Comparison of ENCODE assay signal across 8 mouse cellular contexts in genomic region chr3:65586483-65586905, GRCm38 (mm10). TPM values are rescaled to one million over a fixed set of nuclear protein-coding genes. Genes with fewer than 3 reads are reported as not detected.
DNase-seq lines count a peak whose midpoint lies in the region; ATAC-seq and TF ChIP-seq lines count a peak whose summit lies in the region.

No protein-coding gene starts in this region.

- 8% methylated on average over 16 of the region's 16 CpGs for WGBS in heart, embryonic 10.5 days
- 3% methylated on average over 16 of the region's 16 CpGs for WGBS in heart, embryonic 13.5 days
- 6% methylated on average over 16 of the region's 16 CpGs for WGBS in kidney, postnatal 0 days
- WGBS in liver, adult 2 months: 23% methylated on average over 16 of the region's 16 CpGs

- H3K9ac ChIP-seq in heart, embryonic 13.5 days: peak overlapping the region; percentile 75
- H3K9ac ChIP-seq in kidney, postnatal 0 days (ENCODE audit: low read depth, low read length): peak overlapping the region; percentile 35; the same call in 1 of the 2 replicates
- peak overlapping the region; percentile 11; the same call in 1 of the 2 replicates for H3K9ac ChIP-seq in liver, adult 2 months (ENCODE audit: low read depth, low read length)

- ATAC-seq in heart, embryonic 13.5 days (ENCODE audit: extremely low read depth, insufficient number of reproducible peaks, low FRiP score, low TSS enrichment): no peak
- ATAC-seq in kidney, postnatal 0 days (replicated peaks; ENCODE audit: low FRiP score, low read depth): peak; percentile 68; the same call in 1 of the 2 replicates
- ATAC-seq in monocyte, adult 5-6 weeks (replicated peaks; ENCODE audit: insufficient number of reproducible peaks, low FRiP score, low TSS enrichment, poor library complexity, severe bottlenecking): peak; percentile 68; the same call in 1 of the 2 replicates

- H3K27me3 ChIP-seq in heart, embryonic 10.5 days (ENCODE audit: insufficient read depth, poor library complexity, severe bottlenecking): no peaks in the 10 kb centered on the region
- no peaks in the 10 kb centered on the region for H3K27me3 ChIP-seq in heart, embryonic 13.5 days (replicated peaks)
- H3K27me3 ChIP-seq in kidney, postnatal 0 days (ENCODE audit: insufficient read depth, low read length): no peaks in the 10 kb centered on the region
- no peaks in the 10 kb centered on the region for H3K27me3 ChIP-seq in liver, adult 2 months (ENCODE audit: control insufficient read depth, insufficient read depth, low read length)

- no peaks in the 10 kb centered on the region for H3K79me2 ChIP-seq in liver, adult 2 months (ENCODE audit: control insufficient read depth, insufficient read depth, low read length)

- peak overlapping the region; percentile 69 for H3K4me2 ChIP-seq in heart, embryonic 13.5 days
- H3K4me2 ChIP-seq in kidney, postnatal 0 days (ENCODE audit: low read length): peak overlapping the region; percentile 51

- no peaks in the 10 kb centered on the region for H3K9me3 ChIP-seq in heart, embryonic 10.5 days
- no peaks in the 10 kb centered on the region for H3K9me3 ChIP-seq in heart, embryonic 13.5 days
- H3K9me3 ChIP-seq in kidney, postnatal 0 days (replicated peaks; ENCODE audit: low read length): no peaks in the 10 kb centered on the region

- DNase-seq in heart, embryonic 10.5 days (ENCODE audit: low spot score): no peak
- no peak for DNase-seq in heart, adult 9 months (ENCODE audit: low spot score in 2 of 2)
- DNase-seq in embryo, embryonic 10 days (ENCODE audit: low spot score): peak; percentile 61
- DNase-seq in kidney, postnatal 0 days (ENCODE audit: low spot score): peak; percentile 48
- no peak for DNase-seq in liver, adult 2 months (ENCODE audit: extremely low read depth, low read depth, low spot score)
- DNase-seq in testis, postnatal 10 days (ENCODE audit: low spot score): peak; percentile 49

- no peaks in the 10 kb centered on the region for H3K36me3 ChIP-seq in heart, embryonic 10.5 days
- no peaks in the 10 kb centered on the region for H3K36me3 ChIP-seq in heart, embryonic 13.5 days
- no peaks in the 10 kb centered on the region for H3K36me3 ChIP-seq in kidney, postnatal 0 days (ENCODE audit: insufficient read depth, low read length)
- no peaks in the 10 kb centered on the region for H3K36me3 ChIP-seq in liver, adult 2 months (ENCODE audit: control insufficient read depth, insufficient read depth, low read length)

- TF ChIP-seq CTCF in kidney, postnatal 0 days (IDR thresholded peaks at IDR 0.05; ENCODE audit: low read depth): no peak
- TF ChIP-seq CTCF in liver, adult 2 months (IDR thresholded peaks at IDR 0.05; ENCODE audit: low read depth, low read length): no peak

- H3K27ac ChIP-seq in heart, embryonic 10.5 days: peak overlapping the region; percentile 84
- 0 out of 2 replicates have a peak overlapping the region, but pooled peaks have one; percentile 5 for H3K27ac ChIP-seq in heart, embryonic 13.5 days (replicated peaks)
- peak overlapping the region; percentile 25; the same call in 1 of the 2 replicates for H3K27ac ChIP-seq in kidney, postnatal 0 days
- no peak overlapping the region for H3K27ac ChIP-seq in liver, adult 2 months (replicated peaks; ENCODE audit: insufficient read depth, low read depth, low read length)

- TF ChIP-seq POLR2A in liver, adult 2 months (IDR thresholded peaks at IDR 0.05; ENCODE audit: extremely low read depth, insufficient read depth, low read length): no peak

- peak overlapping the region; percentile 46 for H3K4me3 ChIP-seq in heart, embryonic 10.5 days
- H3K4me3 ChIP-seq in heart, embryonic 13.5 days: peak overlapping the region; percentile 45
- H3K4me3 ChIP-seq in kidney, postnatal 0 days (replicated peaks; ENCODE audit: low read depth, low read length): peak overlapping the region; percentile 24
- H3K4me3 ChIP-seq in liver, adult 2 months (ENCODE audit: insufficient read depth, low read depth, low read length): peak overlapping the region; percentile 56

- peaks cover 23% of the 10 kb centered on the region for H3K4me1 ChIP-seq in heart, embryonic 10.5 days
- H3K4me1 ChIP-seq in heart, embryonic 13.5 days: peaks cover 12% of the 10 kb centered on the region
- no peaks in the 10 kb centered on the region for H3K4me1 ChIP-seq in kidney, postnatal 0 days (replicated peaks; ENCODE audit: insufficient read depth, low read length)
- H3K4me1 ChIP-seq in liver, adult 2 months (ENCODE audit: control insufficient read depth, insufficient read depth, low read length): peaks cover 1% of the 10 kb centered on the region

RNA-seq across cellular contexts. Expression of gene Tiparp, which starts 58.3 kb away (rescaled TPM):
- polyA plus RNA-seq in heart, embryonic 10.5 days (2016; fragmentation: Nextera tagmentation; extraction: Ambion mirVana): 36.3 and 51.3 TPM in 2 replicates
- polyA plus RNA-seq in heart, embryonic 13.5 days (2015; fragmentation: Nextera tagmentation; extraction: Ambion mirVana): 25.1 and 26.7 TPM in 2 replicates
- 17.5 and 21.3 TPM in 2 replicates for polyA plus RNA-seq in kidney, postnatal 0 days (2015; fragmentation: Nextera tagmentation; extraction: Ambion mirVana)
- 6.0 and 6.5 TPM in 2 replicates for total RNA-seq in liver, adult 2 months (2014; rRNA removed)
- 0.91 and 1.1 TPM in 2 replicates for polyA plus RNA-seq in liver, adult 2 months (2012; rRNA removed)
- total RNA-seq in monocyte, adult 5-6 weeks (2017): 41.8 to 78.8 TPM (median 72.4 TPM) in 3 replicates

Comparison
In these comparisons a context has a peak if more than half of its experiments do, and no peak if none do; other contexts are left out.
1. DNase-seq: peak in embryo, embryonic 10 days (single experiment), kidney, postnatal 0 days (single experiment) and testis, postnatal 10 days (single experiment); none in heart, embryonic 10.5 days (single experiment), heart, adult 9 months (0 of 2) and liver, adult 2 months (single experiment).
2. H3K9ac ChIP-seq: peak in every context shown above with its lines; median percentile 75 in heart, embryonic 13.5 days; 35 in kidney, postnatal 0 days; 11 in liver, adult 2 months.
3. Peak in every context shown above with its lines, with median percentiles within 50 percentile points of each other: H3K4me3 ChIP-seq.